ENCODE assay signal across 26 mouse cellular contexts in genomic region chr16:21102033-21102432, GRCm38 (mm10). TPM values are rescaled to one million over a fixed set of nuclear protein-coding genes. Genes with fewer than 3 reads are reported as not detected.
"Had no signal": no experiment of that assay in that cellular context is flagged by ENCODE, and none has a peak within 500 bp of the region (broad histone marks: within the 10 kb centered on the region; RNA-seq: fewer than 3 reads in every experiment).

No protein-coding gene starts in this region.

RNA-seq across cellular contexts. Expression of gene Teddm3, which starts 51.8 kb away (rescaled TPM):
- polyA plus RNA-seq: limb, embryonic 10.5 days; limb, embryonic 11.5 days; limb, embryonic 12.5 days; limb, embryonic 13.5 days; liver, adult 2 months; liver, embryonic 11.5 days; liver, embryonic 12.5 days; liver, embryonic 13.5 days; liver, embryonic 14.5 days; liver, embryonic 15.5 days; liver, embryonic 16.5 days; liver, postnatal 0 days; lung, embryonic 14.5 days; lung, embryonic 15.5 days; lung, embryonic 16.5 days; lung, postnatal 0 days; macrophage; midbrain, embryonic 10.5 days; midbrain, embryonic 11.5 days; midbrain, embryonic 12.5 days; midbrain, embryonic 13.5 days; midbrain, embryonic 14.5 days; midbrain, embryonic 15.5 days; midbrain, embryonic 16.5 days; neural tube, embryonic 11.5 days; neural tube, embryonic 12.5 days had no signal
